Mouse (Mus musculus) adrenal gland, postnatal 4 days (tissue): ENCODE results near the gene Ccdc187. TPM values are rescaled to one million over a fixed set of nuclear protein-coding genes. Genes with fewer than 3 reads are reported as not detected.

Experiments
- DNase-seq, 2 experiments: peaks; one replicate each; pipeline ENCODE4 v3.0.0; 2021 to 2022; ENCODE audit warnings: low spot score in 2 of 2, mixed read lengths in 2 of 2
- total RNA-seq, 2 experiments: library from RNA; stranded (reverse); gene quantifications; 2 replicates each; pipeline ENCODE4 v1.2.3; 2021

Gene Ccdc187
- total RNA-seq, 2 experiments from 2014 or later, result 3.1 TPM

- DNase-seq, result no peak
Observed at GRCm38 (mm10) chr2:26223961-26224360, 70.4 kb downstream of the Ccdc187 start.

GRCm38 (mm10) chr2:26214526-26214925 lies 79.8 kb downstream of the Ccdc187 start:
- no peak for DNase-seq

GRCm38 (mm10) chr2:26209566-26209965 lies 84.8 kb downstream of the Ccdc187 start:
- DNase-seq, result no peak

GRCm38 (mm10) chr2:26208126-26208789 lies 86.1 kb downstream of the Ccdc187 start, which contains the start of gene Lhx3:
Lhx3 (minus strand) TSS chr2:26208289.
- DNase-seq, result peak; percentile 85 to 87

- DNase-seq, result no peak
Observed at GRCm38 (mm10) chr2:26207559-26207958, 86.8 kb downstream of the Ccdc187 start.

GRCm38 (mm10) chr2:26205761-26206160 lies 88.6 kb downstream of the Ccdc187 start:
- no peak for DNase-seq

GRCm38 (mm10) chr2:26205126-26205525 lies 89.2 kb downstream of the Ccdc187 start:
- DNase-seq, result peak in 1 of 2 experiments; percentile 32

GRCm38 (mm10) chr2:26202849-26203475 lies 91.4 kb downstream of the Ccdc187 start:
- no peak for DNase-seq

GRCm38 (mm10) chr2:26201926-26202848 lies 92.2 kb downstream of the Ccdc187 start:
- no peak for DNase-seq

- no peak for DNase-seq
Observed at GRCm38 (mm10) chr2:26198488-26198887, 95.9 kb downstream of the Ccdc187 start.

GRCm38 (mm10) chr2:26194552-26195339 lies 99.6 kb downstream of the Ccdc187 start:
- DNase-seq, result no peak

Other genes with a start within 250 kb of the Ccdc187 start
- gene Nacc2, start 171.3 kb downstream of the Ccdc187 start, total RNA-seq, result 10 to 100 TPM; 24.8 to 27.0 TPM
- 1 to 10 TPM in 1 of 2 experiments, under 1 TPM in 1; 0.71 to 1.0 TPM for gene Lhx3, start 86.3 kb downstream of the Ccdc187 start, total RNA-seq
- 10 to 100 TPM; 23.8 to 24.0 TPM for gene Qsox2, start 57.0 kb downstream of the Ccdc187 start, total RNA-seq
- gene Gpsm1, start 21.0 kb upstream of the Ccdc187 start, total RNA-seq, result 10 to 100 TPM; 33.7 to 39.7 TPM
- 10 to 100 TPM; 17.5 to 18.6 TPM for gene Dnlz, start 57.6 kb upstream of the Ccdc187 start, total RNA-seq
- 1 to 10 TPM; 1.1 to 1.2 TPM for gene Card9, start 66.4 kb upstream of the Ccdc187 start, total RNA-seq
- 10 to 100 TPM; 57.3 to 58.7 TPM for gene Snapc4, start 86.1 kb upstream of the Ccdc187 start, total RNA-seq
- 10 to 100 TPM; 88.3 to 93.8 TPM for gene Entr1, start 94.8 kb upstream of the Ccdc187 start, total RNA-seq
- gene Pmpca, start 94.8 kb upstream of the Ccdc187 start, total RNA-seq, result 100 to 1,000 TPM; 145 TPM
- 10 to 100 TPM; 32.3 to 35.8 TPM for gene Inpp5e, start 114.6 kb upstream of the Ccdc187 start, total RNA-seq
- gene Sec16a, start 150.7 kb upstream of the Ccdc187 start, total RNA-seq, result 10 to 100 TPM; 53.7 to 58.6 TPM
- 10 to 100 TPM; 35.1 to 48.7 TPM for gene Notch1, start 222.1 kb upstream of the Ccdc187 start, total RNA-seq